Mouse (Mus musculus): Measurements from ENCODE around the gene Gosr1. TPM values are rescaled to one million over a fixed set of nuclear protein-coding genes. Genes with fewer than 3 reads are reported as not detected.

Gene Gosr1
- total and polyA plus RNA-seq, 2 experiments, result 13.7 to 20.1 TPM

DNA sequence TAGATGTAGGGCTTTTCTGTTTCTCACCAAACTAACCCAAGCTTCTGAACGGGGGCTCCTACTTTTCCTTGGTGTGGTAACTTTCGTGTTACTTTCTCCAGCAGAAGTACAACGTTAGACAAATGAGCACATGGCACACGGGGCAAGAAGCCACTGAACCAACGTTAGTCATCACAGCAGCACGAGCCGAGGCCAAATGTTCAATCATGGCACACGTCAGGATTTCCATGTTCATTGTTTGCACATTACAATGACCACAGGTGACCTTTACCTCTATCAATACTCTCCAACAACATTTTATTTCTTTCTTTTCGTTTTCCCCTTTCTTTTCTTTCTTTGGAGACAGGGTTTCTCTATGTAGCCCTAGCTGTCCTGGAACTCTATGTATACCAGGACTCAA, 14.6 kb downstream of the Gosr1 start:
- H3K36me3 ChIP-seq (ENCODE audit: control insufficient read depth, insufficient read depth, low read length), result peaks cover 50% of the 10 kb centered on the region
- H3K79me2 ChIP-seq (ENCODE audit: control insufficient read depth, insufficient read depth, low read length), result no peaks in the 10 kb centered on the region
- H3K4me3 ChIP-seq (ENCODE audit: insufficient read depth, low read depth, low read length), result no peak overlapping the region
- H3K9ac ChIP-seq (ENCODE audit: low read depth, low read length), result no peak overlapping the region
- peaks cover 1% of the 10 kb centered on the region; the same call in 1 of the 2 replicates for H3K4me1 ChIP-seq (ENCODE audit: control insufficient read depth, insufficient read depth, low read length)
- TF ChIP-seq CTCF (IDR thresholded peaks at IDR 0.05; ENCODE audit: low read depth, low read length) (no peak), POLR2A (IDR thresholded peaks at IDR 0.05; ENCODE audit: extremely low read depth, insufficient read depth, low read length) (no peak)
- no peak overlapping the region for H3K27ac ChIP-seq (replicated peaks; ENCODE audit: insufficient read depth, low read depth, low read length)
- 31% methylated on average over 9 of the region's 9 CpGs for WGBS
- no peaks in the 10 kb centered on the region for H3K27me3 ChIP-seq (ENCODE audit: control insufficient read depth, insufficient read depth, low read length)
- peak; percentile 63 for DNase-seq (ENCODE audit: extremely low read depth, low read depth, low spot score)

- Histone ChIP-seq H3K79me2 (ENCODE audit: control insufficient read depth, insufficient read depth, low read length) (no peaks in the 10 kb centered on the region), H3K4me3 (ENCODE audit: insufficient read depth, low read depth, low read length) (no peak overlapping the region), H3K36me3 (ENCODE audit: control insufficient read depth, insufficient read depth, low read length) (peaks cover 37% of the 10 kb centered on the region), H3K27me3 (ENCODE audit: control insufficient read depth, insufficient read depth, low read length) (no peaks in the 10 kb centered on the region), H3K9ac (ENCODE audit: low read depth, low read length) (no peak overlapping the region), H3K4me1 (ENCODE audit: control insufficient read depth, insufficient read depth, low read length) (peaks cover 1% of the 10 kb centered on the region; the same call in 1 of the 2 replicates), H3K27ac (replicated peaks; ENCODE audit: insufficient read depth, low read depth, low read length) (no peak overlapping the region)
- 93% methylated on average over 1 of the region's 1 CpGs for WGBS
- no peak for TF ChIP-seq CTCF (IDR thresholded peaks at IDR 0.05; ENCODE audit: low read depth, low read length)
- no peak for TF ChIP-seq POLR2A (IDR thresholded peaks at IDR 0.05; ENCODE audit: extremely low read depth, insufficient read depth, low read length)
- DNase-seq (ENCODE audit: extremely low read depth, low read depth, low spot score), result no peak
Measured at GRCm38 (mm10) chr11:76745921-76746320, 17.5 kb downstream of the Gosr1 start.

GRCm38 (mm10) chr11:76744550-76744949, 18.8 kb downstream of the Gosr1 start:
- DNase-seq (ENCODE audit: extremely low read depth, low read depth, low spot score), result peak; percentile 23
- TF ChIP-seq CTCF (IDR thresholded peaks at IDR 0.05; ENCODE audit: low read depth, low read length) (peak; percentile 46), POLR2A (IDR thresholded peaks at IDR 0.05; ENCODE audit: extremely low read depth, insufficient read depth, low read length) (no peak)
- WGBS, result 65% methylated on average over 7 of the region's 7 CpGs

DNA sequence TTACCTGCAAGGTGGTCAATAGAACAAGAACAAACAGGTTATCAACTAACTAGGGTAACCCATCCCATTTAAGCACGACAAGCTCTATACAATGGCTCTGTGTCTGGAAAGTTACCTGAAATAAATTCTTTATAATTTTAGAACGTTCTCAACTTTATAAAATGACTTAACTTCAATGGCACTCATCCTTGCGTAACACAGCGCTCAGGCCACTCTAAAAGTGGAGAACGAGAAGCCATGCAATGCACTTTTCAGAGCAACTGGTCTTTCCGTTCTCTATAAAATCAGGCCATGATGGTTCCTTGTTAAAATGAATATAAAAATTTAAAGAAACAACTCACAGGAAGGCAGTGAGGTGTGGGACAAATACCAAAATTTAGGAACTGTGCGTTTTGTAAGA, 20.9 kb downstream of the Gosr1 start:
- H3K36me3 ChIP-seq (ENCODE audit: control insufficient read depth, insufficient read depth, low read length), result peaks cover 19% of the 10 kb centered on the region
- no peaks in the 10 kb centered on the region for H3K79me2 ChIP-seq (ENCODE audit: control insufficient read depth, insufficient read depth, low read length)

More at GRCm38 (mm10) chr11:76744550-76744949, 18.8 kb downstream of the Gosr1 start:
- Histone ChIP-seq H3K36me3 (ENCODE audit: control insufficient read depth, insufficient read depth, low read length) (peaks cover 27% of the 10 kb centered on the region), H3K9ac (ENCODE audit: low read depth, low read length) (no peak overlapping the region), H3K27ac (replicated peaks; ENCODE audit: insufficient read depth, low read depth, low read length) (no peak overlapping the region), H3K4me3 (ENCODE audit: insufficient read depth, low read depth, low read length) (no peak overlapping the region), H3K27me3 (ENCODE audit: control insufficient read depth, insufficient read depth, low read length) (no peaks in the 10 kb centered on the region), H3K79me2 (ENCODE audit: control insufficient read depth, insufficient read depth, low read length) (no peaks in the 10 kb centered on the region), H3K4me1 (ENCODE audit: control insufficient read depth, insufficient read depth, low read length) (peaks cover 1% of the 10 kb centered on the region; the same call in 1 of the 2 replicates)

DNA sequence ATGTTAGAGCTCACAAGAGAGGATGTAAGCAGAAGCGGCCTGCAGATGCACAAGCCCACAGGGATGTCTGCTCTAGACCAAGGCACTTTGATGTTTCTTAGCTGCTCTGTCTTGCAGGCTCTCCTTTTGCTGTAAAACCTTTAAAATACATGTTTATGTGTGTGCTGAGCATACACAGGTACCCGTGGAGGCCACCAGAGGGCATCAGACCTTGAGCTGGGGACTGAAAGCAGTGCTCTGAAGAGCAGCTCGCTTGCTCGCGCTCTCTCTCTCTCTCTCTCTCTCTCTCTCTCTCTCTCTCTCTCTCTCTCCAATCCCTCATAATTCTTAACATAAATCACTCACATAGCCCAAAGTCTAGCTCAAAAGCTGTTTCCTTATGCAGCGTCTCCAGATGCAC, 24.3 kb downstream of the Gosr1 start:
- no peak overlapping the region for H3K27ac ChIP-seq (replicated peaks; ENCODE audit: insufficient read depth, low read depth, low read length)
- 85% methylated on average over 6 of the region's 6 CpGs for WGBS
- H3K4me1 ChIP-seq (ENCODE audit: control insufficient read depth, insufficient read depth, low read length), result no peaks in the 10 kb centered on the region
- no peak overlapping the region for H3K9ac ChIP-seq (ENCODE audit: low read depth, low read length)
- H3K27me3 ChIP-seq (ENCODE audit: control insufficient read depth, insufficient read depth, low read length), result no peaks in the 10 kb centered on the region
- H3K79me2 ChIP-seq (ENCODE audit: control insufficient read depth, insufficient read depth, low read length), result no peaks in the 10 kb centered on the region
- TF ChIP-seq POLR2A (IDR thresholded peaks at IDR 0.05; ENCODE audit: extremely low read depth, insufficient read depth, low read length), result no peak
- TF ChIP-seq CTCF (IDR thresholded peaks at IDR 0.05; ENCODE audit: low read depth, low read length), result peak; percentile 70
- H3K36me3 ChIP-seq (ENCODE audit: control insufficient read depth, insufficient read depth, low read length), result peaks cover 17% of the 10 kb centered on the region
- no peak overlapping the region for H3K4me3 ChIP-seq (ENCODE audit: insufficient read depth, low read depth, low read length)
- DNase-seq (ENCODE audit: extremely low read depth, low read depth, low spot score), result no peak

More for the DNA sequence above, 20.9 kb downstream of the Gosr1 start:
- Histone ChIP-seq H3K27ac (replicated peaks; ENCODE audit: insufficient read depth, low read depth, low read length) (no peak overlapping the region), H3K4me1 (ENCODE audit: control insufficient read depth, insufficient read depth, low read length) (no peaks in the 10 kb centered on the region), H3K9ac (ENCODE audit: low read depth, low read length) (no peak overlapping the region), H3K4me3 (ENCODE audit: insufficient read depth, low read depth, low read length) (no peak overlapping the region), H3K27me3 (ENCODE audit: control insufficient read depth, insufficient read depth, low read length) (no peaks in the 10 kb centered on the region)
- TF ChIP-seq POLR2A (IDR thresholded peaks at IDR 0.05; ENCODE audit: extremely low read depth, insufficient read depth, low read length) (no peak), CTCF (IDR thresholded peaks at IDR 0.05; ENCODE audit: low read depth, low read length) (no peak)
- DNase-seq (ENCODE audit: extremely low read depth, low read depth, low spot score), result no peak
- WGBS, result 93% methylated on average over 7 of the region's 7 CpGs

GRCm38 (mm10) chr11:76735753-76736324, 27.5 kb downstream of the Gosr1 start:
- WGBS, result 33% methylated on average over 4 of the region's 4 CpGs
- Histone ChIP-seq H3K4me1 (ENCODE audit: control insufficient read depth, insufficient read depth, low read length) (peaks cover under 1% of the 10 kb centered on the region; the same call in 1 of the 2 replicates), H3K9ac (ENCODE audit: low read depth, low read length) (no peak overlapping the region), H3K27me3 (ENCODE audit: control insufficient read depth, insufficient read depth, low read length) (no peaks in the 10 kb centered on the region), H3K4me3 (ENCODE audit: insufficient read depth, low read depth, low read length) (no peak overlapping the region), H3K36me3 (ENCODE audit: control insufficient read depth, insufficient read depth, low read length) (peaks cover 19% of the 10 kb centered on the region), H3K79me2 (ENCODE audit: control insufficient read depth, insufficient read depth, low read length) (no peaks in the 10 kb centered on the region), H3K27ac (replicated peaks; ENCODE audit: insufficient read depth, low read depth, low read length) (peak overlapping the region; percentile 15; the same call in 1 of the 2 replicates)
- no peak for TF ChIP-seq CTCF (IDR thresholded peaks at IDR 0.05; ENCODE audit: low read depth, low read length)
- DNase-seq (ENCODE audit: extremely low read depth, low read depth, low spot score), result no peak
